In genomic region chr12:83105514-83106119, GRCm38 (mm10) we compare ENCODE assay signal across 10 mouse cellular contexts.
A peak's percentile ranks its signal among the peaks of the same experiment; 100 is the strongest.
DNase-seq lines count a peak whose midpoint lies in the region; ATAC-seq and TF ChIP-seq lines count a peak whose summit lies in the region.
"Had no signal": no experiment of that assay in that cellular context is flagged by ENCODE, and none has a peak within 500 bp of the region (broad histone marks: within the 10 kb centered on the region; RNA-seq: fewer than 3 reads in every experiment).

No protein-coding gene starts in this region.

- H3K27me3 ChIP-seq in liver, embryonic 12.5 days (replicated peaks), result peaks cover 13% of the 10 kb centered on the region; the same call in 1 of the 2 replicates
- H3K27me3 ChIP-seq in liver, postnatal 0 days (ENCODE audit: insufficient read depth, low read length), result 0 out of 2 replicates have a peak, but pooled peaks cover 3% of the 10 kb centered on the region
- H3K27me3 ChIP-seq in stomach, embryonic 15.5 days (replicated peaks), result no peaks in the 10 kb centered on the region
- H3K27me3 ChIP-seq: forebrain, embryonic 12.5 days had no signal

- TF ChIP-seq CTCF in liver, postnatal 0 days (IDR thresholded peaks at IDR 0.05; ENCODE audit: low read depth), result no peak
- no peak for TF ChIP-seq CTCF in lung, adult 2 months (IDR thresholded peaks at IDR 0.05; ENCODE audit: insufficient read depth, low read length)

- 0 out of 2 replicates have a peak, but pooled peaks have one; percentile 11 for ATAC-seq in liver, embryonic 12.5 days
- no peak for ATAC-seq in liver, postnatal 0 days
- ATAC-seq in stomach, embryonic 15.5 days (ENCODE audit: insufficient read depth, low FRiP score, low read depth), result peak; percentile 39
- ATAC-seq in megakaryocyte, adult 5-6 weeks (ENCODE audit: poor library complexity, severe bottlenecking), result no peak

- peak; percentile 41 for DNase-seq in adrenal gland, postnatal 10 days
- no peak for DNase-seq in adrenal gland, postnatal 25 days
- DNase-seq in liver, postnatal 0 days, result no peak
- DNase-seq in lung, adult 2 months, result peak; percentile 43
- no peak for DNase-seq in ovary, postnatal 14 days (ENCODE audit: low spot score)
- DNase-seq: gastrocnemius, postnatal 10 days had no signal

- no peak overlapping the region for H3K4me3 ChIP-seq in liver, embryonic 12.5 days
- H3K4me3 ChIP-seq in liver, postnatal 0 days (ENCODE audit: low read depth, low read length), result no peak overlapping the region
- no peak overlapping the region for H3K4me3 ChIP-seq in lung, adult 2 months (replicated peaks; ENCODE audit: extremely low read depth, low read depth, low read length)
- no peak overlapping the region for H3K4me3 ChIP-seq in stomach, embryonic 15.5 days (replicated peaks)
- H3K4me3 ChIP-seq: forebrain, embryonic 12.5 days had no signal

- H3K9ac ChIP-seq in liver, embryonic 12.5 days, result no peak overlapping the region
- H3K9ac ChIP-seq in liver, postnatal 0 days (replicated peaks), result no peak overlapping the region
- H3K9ac ChIP-seq in stomach, embryonic 15.5 days, result no peak overlapping the region
- H3K9ac ChIP-seq: forebrain, embryonic 12.5 days had no signal

- 0 out of 2 replicates have a peak overlapping the region, but pooled peaks have one; percentile 25 for H3K4me2 ChIP-seq in liver, embryonic 12.5 days
- H3K4me2 ChIP-seq in liver, postnatal 0 days (ENCODE audit: low read depth, low read length), result no peak overlapping the region
- H3K4me2 ChIP-seq in stomach, embryonic 15.5 days, result no peak overlapping the region
- H3K4me2 ChIP-seq: forebrain, embryonic 12.5 days had no signal

- 45% methylated on average over 9 of the region's 9 CpGs for WGBS in liver, embryonic 12.5 days (ENCODE audit: insufficient replicate concordance)
- 46% methylated on average over 9 of the region's 9 CpGs for WGBS in liver, postnatal 0 days (ENCODE audit: insufficient replicate concordance)
- 43% methylated on average over 9 of the region's 9 CpGs for WGBS in lung, adult 2 months
- WGBS in stomach, embryonic 15.5 days, result 44% methylated on average over 9 of the region's 9 CpGs

- TF ChIP-seq POLR2A in lung, adult 2 months (IDR thresholded peaks at IDR 0.05; ENCODE audit: borderline replicate concordance, extremely low read depth, low read depth, low read length), result no peak

- H3K36me3 ChIP-seq in liver, embryonic 12.5 days, result no peaks in the 10 kb centered on the region
- no peaks in the 10 kb centered on the region for H3K36me3 ChIP-seq in liver, postnatal 0 days (replicated peaks; ENCODE audit: insufficient read depth, low read length)
- H3K36me3 ChIP-seq in stomach, embryonic 15.5 days, result no peaks in the 10 kb centered on the region
- H3K36me3 ChIP-seq: forebrain, embryonic 12.5 days had no signal

- peaks cover 31% of the 10 kb centered on the region for H3K4me1 ChIP-seq in liver, embryonic 12.5 days
- H3K4me1 ChIP-seq in liver, postnatal 0 days (ENCODE audit: insufficient read depth), result peaks cover 5% of the 10 kb centered on the region; the same call in 1 of the 2 replicates
- H3K4me1 ChIP-seq in lung, adult 2 months (ENCODE audit: control insufficient read depth, insufficient read depth, low read length), result no peaks in the 10 kb centered on the region; the same call in 1 of the 2 replicates
- H3K4me1 ChIP-seq in stomach, embryonic 15.5 days, result no peaks in the 10 kb centered on the region

- no peak for TF ChIP-seq EP300 in liver, postnatal 0 days (IDR thresholded peaks at IDR 0.05; ENCODE audit: low read depth)

- H3K27ac ChIP-seq in liver, embryonic 12.5 days, result no peak overlapping the region
- no peak overlapping the region for H3K27ac ChIP-seq in liver, postnatal 0 days (ENCODE audit: low read depth)
- no peak overlapping the region for H3K27ac ChIP-seq in stomach, embryonic 15.5 days
- H3K27ac ChIP-seq: forebrain, embryonic 12.5 days had no signal

- H3K9me3 ChIP-seq in liver, embryonic 12.5 days (replicated peaks), result no peaks in the 10 kb centered on the region
- no peaks in the 10 kb centered on the region for H3K9me3 ChIP-seq in liver, postnatal 0 days (ENCODE audit: low read length)
- no peaks in the 10 kb centered on the region for H3K9me3 ChIP-seq in stomach, embryonic 15.5 days
- H3K9me3 ChIP-seq: forebrain, embryonic 12.5 days had no signal

Comparison
In these comparisons a context has a peak if more than half of its experiments do, and no peak if none do; other contexts are left out.
1. DNase-seq: peak in adrenal gland, postnatal 10 days (single experiment) and lung, adult 2 months (single experiment); none in adrenal gland, postnatal 25 days (single experiment), liver, postnatal 0 days (single experiment) and ovary, postnatal 14 days (single experiment).
2. ATAC-seq: peak in liver, embryonic 12.5 days (single experiment) and stomach, embryonic 15.5 days (single experiment); none in liver, postnatal 0 days (single experiment) and megakaryocyte, adult 5-6 weeks (single experiment).